Mouse (Mus musculus): ENCODE measurements around the gene Mgll. TPM values are rescaled to one million over a fixed set of nuclear protein-coding genes. Genes with fewer than 3 reads are reported as not detected.

Mgll gene
- polyA plus RNA-seq, 1 experiment from 2014 or later: 36.2 TPM

GRCm38 (mm10) chr6:88703731-88704130 lies 20.5 kb upstream of the Mgll start:
- no peaks in the 10 kb centered on the region for H3K36me3 ChIP-seq (replicated peaks)
- no peak overlapping the region for H3K27ac ChIP-seq
- H3K4me1 ChIP-seq: no peaks in the 10 kb centered on the region
- H3K27me3 ChIP-seq (replicated peaks): no peaks in the 10 kb centered on the region
- H3K4me2 ChIP-seq: no peak overlapping the region
- H3K4me3 ChIP-seq: no peak overlapping the region
- no peaks in the 10 kb centered on the region for H3K9me3 ChIP-seq
- 86% methylated on average over 5 of the region's 5 CpGs for WGBS
- no peak for ATAC-seq (replicated peaks)
- H3K9ac ChIP-seq: no peak overlapping the region

- Histone ChIP-seq H3K4me2 (no peak overlapping the region), H3K36me3 (replicated peaks) (no peaks in the 10 kb centered on the region), H3K27ac (no peak overlapping the region), H3K9ac (no peak overlapping the region), H3K4me3 (no peak overlapping the region), H3K9me3 (no peaks in the 10 kb centered on the region), H3K27me3 (replicated peaks) (no peaks in the 10 kb centered on the region), H3K4me1 (no peaks in the 10 kb centered on the region)
- 70% methylated on average over 8 of the region's 8 CpGs for WGBS
- ATAC-seq (replicated peaks): no peak
These were observed 15.6 kb upstream of the Mgll start for GRCm38 (mm10) chr6:88708401-88709278.

- no peaks in the 10 kb centered on the region for H3K4me1 ChIP-seq
- no peaks in the 10 kb centered on the region for H3K36me3 ChIP-seq (replicated peaks)
- ATAC-seq (replicated peaks): no peak
- H3K9ac ChIP-seq: no peak overlapping the region
- 76% methylated on average over 1 of the region's 1 CpGs for WGBS
- H3K4me2 ChIP-seq: no peak overlapping the region
- no peak overlapping the region for H3K4me3 ChIP-seq
- H3K27me3 ChIP-seq (replicated peaks): no peaks in the 10 kb centered on the region
- no peaks in the 10 kb centered on the region for H3K9me3 ChIP-seq
- H3K27ac ChIP-seq: no peak overlapping the region
These were observed 15.0 kb upstream of the Mgll start for GRCm38 (mm10) chr6:88709279-88709575.

DNA sequence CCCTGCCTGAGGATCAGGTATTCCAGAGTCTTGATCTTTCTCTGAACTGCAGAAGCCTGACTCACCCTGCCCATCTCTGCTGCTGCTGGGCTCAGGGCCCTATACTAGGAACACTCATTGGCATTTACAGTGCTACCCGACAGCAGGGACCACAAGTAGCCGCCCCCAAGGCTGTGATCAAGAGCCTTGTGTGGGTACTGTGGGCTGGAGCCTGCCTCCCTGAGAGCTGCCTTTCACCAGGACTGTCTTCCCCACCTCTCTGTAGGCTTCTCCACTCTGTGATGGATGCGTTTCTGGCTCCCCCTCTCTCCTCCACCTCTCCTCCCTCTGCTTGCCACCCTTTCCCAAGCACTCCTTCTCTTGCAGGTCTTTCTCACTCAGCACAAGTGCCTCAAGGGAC lies 12.9 kb upstream of the Mgll start:
- no peaks in the 10 kb centered on the region for H3K9me3 ChIP-seq
- no peak overlapping the region for H3K9ac ChIP-seq
- no peaks in the 10 kb centered on the region for H3K36me3 ChIP-seq (replicated peaks)
- ATAC-seq (replicated peaks): no peak
- no peak overlapping the region for H3K4me2 ChIP-seq
- H3K27me3 ChIP-seq (replicated peaks): no peaks in the 10 kb centered on the region
- H3K4me1 ChIP-seq: no peaks in the 10 kb centered on the region
- H3K27ac ChIP-seq: no peak overlapping the region
- no peak overlapping the region for H3K4me3 ChIP-seq
- 84% methylated on average over 3 of the region's 3 CpGs for WGBS

DNA sequence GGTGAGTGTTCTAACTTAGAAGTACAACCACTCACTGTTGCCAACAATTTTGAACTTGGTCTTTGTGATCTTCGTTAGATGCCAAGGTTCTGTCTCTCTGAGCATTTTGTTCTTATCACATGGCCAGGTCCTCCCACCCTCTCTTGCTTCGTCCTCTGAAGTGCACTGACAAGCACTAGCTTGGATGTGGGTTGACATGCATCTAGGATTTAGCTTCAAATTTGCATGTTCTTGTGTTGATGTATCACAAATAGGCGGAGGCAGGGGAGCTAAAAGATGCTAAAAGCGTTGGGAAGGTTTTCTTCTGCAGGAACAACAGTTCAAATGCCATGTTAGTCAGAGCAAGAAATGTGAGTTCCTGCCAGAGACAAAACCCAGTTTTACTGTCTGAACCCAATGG lies 12.1 kb upstream of the Mgll start:
- 83% methylated on average over 4 of the region's 4 CpGs for WGBS

DNA sequence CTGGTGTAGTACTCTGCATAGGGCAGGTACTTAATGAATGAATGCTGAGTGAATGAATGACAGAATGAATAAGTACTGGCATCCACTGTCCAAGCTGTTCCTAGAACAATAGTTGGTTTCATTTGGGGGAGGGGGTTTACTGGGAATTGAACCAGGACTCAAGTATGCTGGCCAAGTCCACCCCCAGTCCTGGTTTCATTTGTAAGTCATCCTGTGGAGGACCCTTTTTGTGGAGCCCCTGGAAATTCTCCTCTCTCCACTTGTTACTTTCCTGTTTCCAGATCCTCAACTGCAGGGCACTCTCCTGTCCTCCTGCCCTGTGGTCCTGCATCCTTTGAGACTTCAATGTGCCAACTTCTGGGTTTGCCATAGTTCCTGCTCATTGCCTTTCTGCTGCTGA lies 10.9 kb upstream of the Mgll start:
- no peak for ATAC-seq (replicated peaks)

More for the DNA sequence above, 12.1 kb upstream of the Mgll start:
- H3K9me3 ChIP-seq: no peaks in the 10 kb centered on the region
- H3K27ac ChIP-seq: no peak overlapping the region
- ATAC-seq (replicated peaks): no peak
- no peak overlapping the region for H3K9ac ChIP-seq
- no peaks in the 10 kb centered on the region for H3K27me3 ChIP-seq (replicated peaks)
- H3K4me2 ChIP-seq: no peak overlapping the region
- no peaks in the 10 kb centered on the region for H3K4me1 ChIP-seq
- H3K4me3 ChIP-seq: no peak overlapping the region
- no peaks in the 10 kb centered on the region for H3K36me3 ChIP-seq (replicated peaks)

DNA sequence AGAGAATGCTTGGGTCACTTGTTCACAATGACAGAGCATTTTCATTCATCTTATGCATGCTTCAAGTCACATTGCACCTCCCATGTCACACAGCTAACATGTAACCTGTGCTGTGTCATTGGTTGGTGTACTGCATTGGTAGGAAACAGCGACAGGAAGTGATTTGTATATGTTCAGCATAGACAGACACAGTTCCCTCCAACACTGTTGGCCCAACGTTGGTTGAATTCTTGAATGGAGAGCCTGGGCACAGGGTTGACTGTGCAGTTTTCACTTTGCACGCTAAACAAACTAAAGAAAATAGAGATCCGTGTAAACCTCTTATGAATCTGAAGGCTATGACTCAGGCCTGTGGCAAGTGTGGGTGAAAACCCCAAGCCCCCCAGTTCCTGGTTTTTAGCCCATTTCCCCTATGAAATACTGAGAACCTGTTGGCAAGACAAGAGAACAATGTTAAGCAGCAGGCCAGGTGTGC lies 10.0 kb upstream of the Mgll start:
- H3K9ac ChIP-seq: no peak overlapping the region
- H3K9me3 ChIP-seq: no peaks in the 10 kb centered on the region
- 84% methylated on average over 4 of the region's 4 CpGs for WGBS
- H3K4me3 ChIP-seq: no peak overlapping the region
- no peaks in the 10 kb centered on the region for H3K36me3 ChIP-seq (replicated peaks)
- no peak overlapping the region for H3K27ac ChIP-seq
- no peak for ATAC-seq (replicated peaks)
- no peaks in the 10 kb centered on the region for H3K4me1 ChIP-seq
- no peak overlapping the region for H3K4me2 ChIP-seq
- H3K27me3 ChIP-seq (replicated peaks): no peaks in the 10 kb centered on the region

More for the DNA sequence above, 10.9 kb upstream of the Mgll start:
- Histone ChIP-seq H3K4me2 (no peak overlapping the region), H3K9me3 (no peaks in the 10 kb centered on the region), H3K27ac (no peak overlapping the region), H3K4me3 (no peak overlapping the region), H3K27me3 (replicated peaks) (no peaks in the 10 kb centered on the region), H3K9ac (no peak overlapping the region), H3K36me3 (replicated peaks) (no peaks in the 10 kb centered on the region), H3K4me1 (no peaks in the 10 kb centered on the region)

DNA sequence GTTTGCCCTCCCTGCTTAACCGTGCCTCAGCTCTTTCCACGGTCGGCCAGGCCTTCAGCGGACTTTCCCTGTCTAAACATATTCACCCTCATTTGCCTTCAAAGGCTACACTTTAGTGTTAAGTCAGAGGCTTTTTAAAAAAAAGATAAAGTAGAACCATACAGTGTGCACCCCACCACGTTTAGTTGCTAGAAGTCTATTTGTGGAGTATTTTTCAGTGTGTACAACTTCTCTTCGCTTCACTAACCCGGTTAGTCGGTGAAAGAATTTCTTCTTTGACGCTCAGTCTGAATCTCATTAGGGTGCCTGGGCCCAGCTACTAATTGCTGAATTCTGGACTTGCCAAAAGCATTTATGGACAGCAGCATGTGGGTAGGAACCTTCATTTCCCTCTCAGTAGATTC lies 8.8 kb upstream of the Mgll start:
- Histone ChIP-seq H3K4me3 (no peak overlapping the region), H3K36me3 (replicated peaks) (no peaks in the 10 kb centered on the region), H3K27ac (no peak overlapping the region), H3K9me3 (no peaks in the 10 kb centered on the region), H3K27me3 (replicated peaks) (no peaks in the 10 kb centered on the region), H3K9ac (no peak overlapping the region), H3K4me1 (no peaks in the 10 kb centered on the region), H3K4me2 (no peak overlapping the region)
- 37% methylated on average over 9 of the region's 9 CpGs for WGBS
- no peak for ATAC-seq (replicated peaks)

- Histone ChIP-seq H3K4me3 (no peak overlapping the region), H3K27ac (no peak overlapping the region), H3K9ac (no peak overlapping the region), H3K9me3 (no peaks in the 10 kb centered on the region), H3K36me3 (replicated peaks) (no peaks in the 10 kb centered on the region), H3K4me2 (no peak overlapping the region), H3K4me1 (no peaks in the 10 kb centered on the region), H3K27me3 (replicated peaks) (no peaks in the 10 kb centered on the region)
- WGBS: 60% methylated on average over 5 of the region's 5 CpGs
- ATAC-seq (replicated peaks): no peak
These were observed 8.2 kb upstream of the Mgll start for GRCm38 (mm10) chr6:88715966-88716365.

DNA sequence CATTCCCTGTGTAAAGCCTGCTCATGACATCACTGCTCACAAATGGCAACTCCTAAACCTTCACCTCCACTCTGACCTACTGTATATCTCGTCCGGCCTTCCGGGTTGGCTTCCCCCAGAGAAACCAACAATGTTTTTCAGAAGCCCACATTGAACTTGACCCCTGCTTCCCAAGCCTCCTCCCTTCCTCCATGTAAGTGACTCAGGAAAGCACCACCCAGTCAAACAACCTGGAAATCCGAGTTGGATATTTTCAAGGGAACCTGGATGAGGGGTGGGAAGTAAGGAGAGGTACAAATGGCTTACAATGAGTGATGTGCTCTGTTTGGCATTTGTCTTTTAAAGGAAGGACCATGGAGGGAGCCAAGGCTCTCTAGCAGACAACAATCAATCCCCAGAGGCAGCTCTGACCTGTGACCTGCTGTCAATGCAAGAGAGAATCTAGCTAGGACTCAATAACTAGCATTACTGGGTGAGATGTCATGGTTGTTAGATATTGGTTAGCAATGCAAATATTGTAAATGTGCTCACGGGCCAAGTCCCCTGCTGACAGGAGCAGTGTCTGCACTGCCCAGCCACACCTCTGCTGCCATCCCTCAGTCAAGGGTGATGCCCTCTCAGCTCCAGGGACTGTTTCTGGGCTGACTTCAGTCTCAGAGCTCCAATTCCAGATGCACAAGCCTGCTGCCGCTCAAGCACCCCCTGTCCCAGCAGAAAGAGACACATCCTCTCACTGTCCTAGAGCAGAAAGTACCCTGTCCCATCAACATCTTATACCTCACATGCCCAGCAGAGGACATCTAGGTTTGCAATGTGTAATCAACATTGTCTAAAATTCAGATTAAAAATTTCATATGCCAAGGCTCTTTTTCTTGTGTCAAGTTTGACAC lies 6.8 kb upstream of the Mgll start:
- 0 out of 2 replicates have a peak, but pooled peaks cover under 1% of the 10 kb centered on the region for H3K27me3 ChIP-seq (replicated peaks)
- H3K4me3 ChIP-seq: no peak overlapping the region
- ATAC-seq (replicated peaks): no peak
- H3K4me2 ChIP-seq: no peak overlapping the region
- no peaks in the 10 kb centered on the region for H3K4me1 ChIP-seq
- H3K36me3 ChIP-seq (replicated peaks): no peaks in the 10 kb centered on the region
- no peak overlapping the region for H3K9ac ChIP-seq
- no peak overlapping the region for H3K27ac ChIP-seq
- 72% methylated on average over 6 of the region's 6 CpGs for WGBS
- no peaks in the 10 kb centered on the region for H3K9me3 ChIP-seq

DNA sequence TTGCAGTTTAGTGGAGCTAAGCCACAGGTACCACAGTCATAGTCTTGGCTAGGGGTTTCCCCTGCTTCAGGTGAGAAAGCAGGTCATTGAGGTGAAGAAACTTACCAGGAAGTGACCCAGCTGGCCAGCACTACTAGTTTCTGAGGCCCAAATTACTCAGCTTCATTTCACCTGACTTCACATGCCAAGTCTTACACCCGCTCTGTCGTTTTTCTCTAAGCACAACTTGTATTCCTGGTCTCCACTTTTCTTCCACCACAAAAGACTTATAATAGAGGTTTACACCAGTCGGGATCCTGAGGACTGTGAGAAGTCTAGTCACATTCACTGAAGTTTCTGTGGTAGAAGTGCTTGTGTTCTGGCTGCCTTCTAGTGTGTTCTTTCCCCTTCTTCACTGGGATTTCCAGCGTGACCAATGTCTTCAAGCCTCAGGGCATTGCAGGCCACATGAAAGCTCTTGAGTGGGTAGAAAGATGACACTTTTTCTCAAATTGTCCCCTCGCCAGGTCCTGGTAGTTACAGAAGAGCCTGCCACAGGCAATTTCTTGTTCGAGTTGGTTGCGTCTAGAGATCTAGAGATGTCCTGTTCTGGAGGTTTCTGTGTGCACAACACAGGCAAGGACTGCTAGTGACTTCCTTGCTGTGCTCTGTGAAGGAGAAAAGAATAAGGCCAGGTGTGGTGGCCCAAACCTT lies 6.0 kb upstream of the Mgll start:
- Histone ChIP-seq H3K4me1 (no peaks in the 10 kb centered on the region), H3K27ac (no peak overlapping the region), H3K4me3 (no peak overlapping the region), H3K27me3 (replicated peaks) (0 out of 2 replicates have a peak, but pooled peaks cover 8% of the 10 kb centered on the region), H3K9me3 (no peaks in the 10 kb centered on the region), H3K4me2 (no peak overlapping the region), H3K36me3 (replicated peaks) (no peaks in the 10 kb centered on the region), H3K9ac (no peak overlapping the region)
- ATAC-seq (replicated peaks): no peak
- 89% methylated on average over 7 of the region's 7 CpGs for WGBS

DNA sequence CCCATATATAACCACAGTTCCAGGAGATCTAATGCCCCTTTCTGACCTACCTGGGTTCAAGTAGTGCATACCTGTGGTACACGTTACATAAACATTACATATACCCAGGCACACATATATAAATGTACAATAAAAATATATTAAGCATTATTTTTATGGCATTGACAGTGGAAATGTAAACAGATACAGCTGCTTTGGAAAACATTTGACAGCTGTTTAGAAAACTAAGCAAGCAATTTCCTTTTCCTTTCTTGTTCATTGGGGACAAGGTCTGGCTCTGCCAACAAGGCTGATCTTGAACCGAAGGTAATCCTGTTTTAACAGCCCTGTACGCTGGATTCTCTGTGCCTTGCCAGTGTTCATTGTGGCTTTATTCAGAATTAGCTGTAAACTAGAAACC lies 3.2 kb upstream of the Mgll start:
- no peak for ATAC-seq (replicated peaks)
- 73% methylated on average over 3 of the region's 3 CpGs for WGBS

More for the DNA sequence above, 3.2 kb upstream of the Mgll start:
- H3K9ac ChIP-seq: no peak overlapping the region
- no peak overlapping the region for H3K4me2 ChIP-seq
- H3K9me3 ChIP-seq: no peaks in the 10 kb centered on the region
- H3K27me3 ChIP-seq (replicated peaks): 0 out of 2 replicates have a peak, but pooled peaks cover 9% of the 10 kb centered on the region
- H3K36me3 ChIP-seq (replicated peaks): no peaks in the 10 kb centered on the region
- peaks cover 4% of the 10 kb centered on the region; the same call in 1 of the 2 replicates for H3K4me1 ChIP-seq
- no peak overlapping the region for H3K27ac ChIP-seq
- H3K4me3 ChIP-seq: no peak overlapping the region
